Mouse (Mus musculus): ENCODE measurements around the gene Zfp704. TPM values are rescaled to one million over a fixed set of nuclear protein-coding genes. Genes with fewer than 3 reads are reported as not detected.

Zfp704 gene
- polyA plus RNA-seq, 1 experiment from 2014 or later, result 9.2 TPM

DNA sequence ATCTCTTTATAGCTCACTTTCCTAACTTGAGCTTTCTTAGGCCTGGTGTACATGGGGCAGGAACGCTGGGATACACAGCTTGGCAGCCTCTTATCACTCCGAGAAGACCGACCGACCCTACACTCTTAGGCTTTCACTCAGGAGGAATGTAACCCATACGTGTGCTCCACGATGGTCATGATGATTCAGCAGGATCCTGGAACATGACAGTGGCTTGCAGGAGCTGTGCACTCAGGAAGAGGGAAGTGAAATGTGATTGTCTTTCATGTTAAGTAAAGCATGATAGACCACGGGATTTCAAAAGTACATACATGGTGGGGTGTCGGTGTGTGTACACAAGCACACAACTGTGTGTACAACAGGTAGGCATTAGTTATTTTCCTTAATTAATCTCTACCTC is 94.4 kb downstream of the Zfp704 start:
- no peak overlapping the region for H3K4me2 ChIP-seq (ENCODE audit: low read length)
- H3K27ac ChIP-seq (replicated peaks in 1 of 2; ENCODE audit: control insufficient read depth in 1 of 2, insufficient read depth in 1 of 2, low read depth in 2 of 2, low read length in 2 of 2), result no peak overlapping the region; a peak in 1 of 4 replicates
- H3K4me1 ChIP-seq (ENCODE audit: control insufficient read depth in 2 of 2, insufficient read depth in 2 of 2, low read length in 2 of 2), result peaks cover 18 to 44% of the 10 kb centered on the region in 2 experiments
- 26% methylated on average over 8 of the region's 8 CpGs for WGBS
- H3K4me3 ChIP-seq (ENCODE audit: control insufficient read depth in 1 of 2, insufficient read depth in 1 of 2, low read depth in 1 of 2, low read length in 2 of 2), result no peak overlapping the region
- ATAC-seq (ENCODE audit: insufficient number of reproducible peaks, insufficient read depth, low FRiP score, low read depth), result no peak
- no peaks in the 10 kb centered on the region for H3K36me3 ChIP-seq (ENCODE audit: control insufficient read depth, insufficient read depth, low read length)
- no peaks in the 10 kb centered on the region for H3K9me3 ChIP-seq (ENCODE audit: control insufficient read depth, low read length)
- H3K9ac ChIP-seq (ENCODE audit: low read length), result no peak overlapping the region; the same call in 1 of the 2 replicates
- H3K27me3 ChIP-seq (ENCODE audit: control insufficient read depth, insufficient read depth, low read length), result no peaks in the 10 kb centered on the region

DNA sequence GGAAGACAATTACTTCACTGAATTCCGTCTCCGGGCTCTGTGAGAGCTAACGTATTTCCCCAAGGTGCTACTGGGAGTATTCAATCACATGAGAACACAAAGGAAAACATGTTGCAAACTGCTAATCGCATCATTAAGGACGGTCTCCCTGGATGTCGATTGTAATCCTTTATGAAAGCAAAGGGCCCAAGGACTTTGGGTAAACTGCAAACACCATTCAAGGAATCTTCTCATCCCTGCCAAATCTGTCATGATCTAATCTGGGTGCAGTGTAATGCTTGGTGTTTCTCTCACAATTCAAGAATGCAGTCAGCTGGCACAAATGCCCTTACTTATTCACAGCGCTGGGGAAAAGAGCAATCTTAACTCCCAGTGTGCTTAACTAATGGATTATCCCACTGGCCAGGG is 96.2 kb downstream of the Zfp704 start:
- Histone ChIP-seq H3K9ac (ENCODE audit: low read length) (no peak overlapping the region), H3K9me3 (ENCODE audit: control insufficient read depth, low read length) (no peaks in the 10 kb centered on the region), H3K4me3 (ENCODE audit: control insufficient read depth in 1 of 2, insufficient read depth in 1 of 2, low read depth in 1 of 2, low read length in 2 of 2) (no peak overlapping the region), H3K27ac (replicated peaks in 1 of 2; ENCODE audit: control insufficient read depth in 1 of 2, insufficient read depth in 1 of 2, low read depth in 2 of 2, low read length in 2 of 2) (no peak overlapping the region), H3K36me3 (ENCODE audit: control insufficient read depth, insufficient read depth, low read length) (no peaks in the 10 kb centered on the region), H3K4me2 (ENCODE audit: low read length) (no peak overlapping the region), H3K4me1 (ENCODE audit: control insufficient read depth in 2 of 2, insufficient read depth in 2 of 2, low read length in 2 of 2) (peaks cover 10 to 32% of the 10 kb centered on the region in 2 experiments), H3K27me3 (ENCODE audit: control insufficient read depth, insufficient read depth, low read length) (no peaks in the 10 kb centered on the region)
- no peak for ATAC-seq (ENCODE audit: insufficient number of reproducible peaks, insufficient read depth, low FRiP score, low read depth)
- WGBS, result 66% methylated on average over 7 of the region's 7 CpGs

DNA sequence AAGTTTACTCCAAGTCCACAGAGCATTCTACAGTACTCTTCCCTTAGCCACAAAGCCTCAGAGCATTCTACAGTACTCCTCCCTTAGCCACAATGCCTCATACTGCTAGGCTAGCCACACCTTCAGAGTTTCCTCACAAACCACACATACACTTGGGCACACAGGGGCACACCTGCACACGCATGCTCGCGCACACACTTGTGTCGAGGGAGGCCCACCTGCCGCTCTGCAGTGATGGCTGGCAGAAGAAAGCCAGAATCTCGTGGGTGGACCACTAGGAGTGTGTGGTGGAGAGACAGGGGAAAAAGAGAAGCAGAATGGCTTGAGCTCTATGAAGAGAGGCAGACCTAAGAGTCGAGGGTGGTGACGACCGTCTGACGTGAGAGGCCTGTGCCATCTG is 97.7 kb downstream of the Zfp704 start:
- H3K9me3 ChIP-seq (ENCODE audit: control insufficient read depth, low read length), result no peaks in the 10 kb centered on the region
- H3K4me1 ChIP-seq (ENCODE audit: control insufficient read depth in 2 of 2, insufficient read depth in 2 of 2, low read length in 2 of 2), result peaks cover 7 to 25% of the 10 kb centered on the region in 2 experiments
- no peak for ATAC-seq (ENCODE audit: insufficient number of reproducible peaks, insufficient read depth, low FRiP score, low read depth)
- H3K36me3 ChIP-seq (ENCODE audit: control insufficient read depth, insufficient read depth, low read length), result no peaks in the 10 kb centered on the region
- no peak overlapping the region for H3K4me3 ChIP-seq (ENCODE audit: control insufficient read depth in 1 of 2, insufficient read depth in 1 of 2, low read depth in 1 of 2, low read length in 2 of 2)
- H3K27ac ChIP-seq (replicated peaks in 1 of 2; ENCODE audit: control insufficient read depth in 1 of 2, insufficient read depth in 1 of 2, low read depth in 2 of 2, low read length in 2 of 2), result no peak overlapping the region
- H3K27me3 ChIP-seq (ENCODE audit: control insufficient read depth, insufficient read depth, low read length), result no peaks in the 10 kb centered on the region
- WGBS, result 85% methylated on average over 10 of the region's 10 CpGs
- H3K9ac ChIP-seq (ENCODE audit: low read length), result no peak overlapping the region
- no peak overlapping the region for H3K4me2 ChIP-seq (ENCODE audit: low read length)

DNA sequence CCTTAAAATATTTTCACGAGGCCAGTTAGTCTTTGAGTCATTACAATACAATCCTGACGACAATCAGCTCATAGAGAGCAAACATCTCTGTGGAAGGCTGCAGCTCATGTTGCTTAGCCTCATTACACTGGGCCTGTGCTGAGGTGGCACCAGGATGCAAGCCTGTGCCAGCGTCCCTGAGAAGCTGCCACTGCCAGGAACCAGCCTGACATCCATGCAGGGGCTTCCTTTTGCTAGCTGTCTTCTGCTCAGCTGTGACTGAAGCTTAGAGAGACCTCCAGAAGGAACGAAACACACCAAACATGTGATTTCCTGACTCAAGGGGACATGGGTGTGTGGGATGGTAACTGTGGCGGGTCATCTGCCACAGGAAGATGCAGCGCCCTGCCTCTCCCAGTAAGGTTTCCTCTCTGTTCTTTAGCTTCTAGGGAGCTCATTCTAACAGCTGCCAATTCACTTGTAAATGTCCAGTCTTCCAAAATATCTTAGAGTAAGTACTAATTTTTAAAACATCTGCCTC is 104.1 kb downstream of the Zfp704 start:
- H3K4me1 ChIP-seq (ENCODE audit: control insufficient read depth in 2 of 2, insufficient read depth in 2 of 2, low read length in 2 of 2), result peaks cover 11 to 30% of the 10 kb centered on the region in 2 experiments
- H3K4me3 ChIP-seq (ENCODE audit: control insufficient read depth in 1 of 2, insufficient read depth in 1 of 2, low read depth in 1 of 2, low read length in 2 of 2), result no peak overlapping the region
- no peaks in the 10 kb centered on the region for H3K36me3 ChIP-seq (ENCODE audit: control insufficient read depth, insufficient read depth, low read length)
- no peak overlapping the region for H3K4me2 ChIP-seq (ENCODE audit: low read length)
- no peak overlapping the region for H3K9ac ChIP-seq (ENCODE audit: low read length)
- 0 out of 4 replicates have a peak overlapping the region, but pooled peaks of 1 of the 2 experiments have one; percentile 17 for H3K27ac ChIP-seq (replicated peaks in 1 of 2; ENCODE audit: control insufficient read depth in 1 of 2, insufficient read depth in 1 of 2, low read depth in 2 of 2, low read length in 2 of 2)
- H3K27me3 ChIP-seq (ENCODE audit: control insufficient read depth, insufficient read depth, low read length), result no peaks in the 10 kb centered on the region
- WGBS, result 68% methylated on average over 6 of the region's 6 CpGs
- H3K9me3 ChIP-seq (ENCODE audit: control insufficient read depth, low read length), result no peaks in the 10 kb centered on the region
- ATAC-seq (ENCODE audit: insufficient number of reproducible peaks, insufficient read depth, low FRiP score, low read depth), result no peak

DNA sequence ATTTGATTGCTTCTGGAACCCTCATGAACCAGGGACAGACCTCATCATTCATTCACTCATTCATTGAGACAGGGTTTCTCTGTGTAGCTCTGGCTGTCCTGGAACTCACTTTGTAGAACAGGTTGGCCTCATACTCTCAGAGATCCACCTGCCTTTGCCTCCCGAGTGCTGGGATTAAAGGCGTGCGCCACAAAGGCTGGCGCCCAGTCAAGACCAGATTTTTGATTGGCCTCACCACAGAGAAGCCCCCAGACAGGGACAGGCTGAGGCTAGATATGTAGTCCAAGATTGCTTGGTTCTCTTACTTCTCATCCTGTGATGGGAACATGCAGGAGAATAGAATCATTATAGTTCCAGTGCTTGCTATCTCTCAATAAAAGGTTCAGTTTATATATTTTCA is 105.5 kb downstream of the Zfp704 start:
- no peaks in the 10 kb centered on the region for H3K9me3 ChIP-seq (ENCODE audit: control insufficient read depth, low read length)
- WGBS, result 90% methylated on average over 4 of the region's 4 CpGs

DNA sequence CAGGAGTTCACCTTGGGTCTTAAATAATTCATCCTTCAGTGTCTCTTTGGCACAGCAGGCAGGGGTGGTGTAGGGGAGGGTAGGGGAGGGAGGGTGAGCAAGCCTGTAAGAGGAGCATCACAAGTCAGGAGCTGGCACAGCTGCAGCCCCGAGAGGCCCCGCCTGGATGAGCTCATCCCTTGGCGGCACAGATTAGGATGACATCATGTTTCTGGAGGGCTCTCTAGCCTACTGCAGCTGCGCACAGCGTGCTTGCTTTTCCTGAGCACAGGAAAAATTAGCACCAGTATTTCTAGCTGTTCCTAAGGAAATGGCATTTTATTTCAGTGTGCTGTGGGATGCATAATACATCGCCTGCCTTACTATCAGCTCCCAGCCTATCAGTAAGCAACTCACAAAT is 109.2 kb downstream of the Zfp704 start:
- ATAC-seq (ENCODE audit: insufficient number of reproducible peaks, insufficient read depth, low FRiP score, low read depth), result peak; percentile 94
- Histone ChIP-seq H3K27ac (replicated peaks in 1 of 2; ENCODE audit: control insufficient read depth in 1 of 2, insufficient read depth in 1 of 2, low read depth in 2 of 2, low read length in 2 of 2) (peak overlapping the region; percentile 73 to 94), H3K4me3 (ENCODE audit: control insufficient read depth in 1 of 2, insufficient read depth in 1 of 2, low read depth in 1 of 2, low read length in 2 of 2) (no peak overlapping the region), H3K27me3 (ENCODE audit: control insufficient read depth, insufficient read depth, low read length) (no peaks in the 10 kb centered on the region), H3K36me3 (ENCODE audit: control insufficient read depth, insufficient read depth, low read length) (no peaks in the 10 kb centered on the region), H3K9ac (ENCODE audit: low read length) (peak overlapping the region; percentile 61), H3K9me3 (ENCODE audit: control insufficient read depth, low read length) (no peaks in the 10 kb centered on the region), H3K4me2 (ENCODE audit: low read length) (peak overlapping the region; percentile 46), H3K4me1 (ENCODE audit: control insufficient read depth in 2 of 2, insufficient read depth in 2 of 2, low read length in 2 of 2) (peaks cover 34 to 67% of the 10 kb centered on the region in 2 experiments)
- WGBS, result 2% methylated on average over 6 of the region's 6 CpGs

More for the DNA sequence above, 105.5 kb downstream of the Zfp704 start:
- ATAC-seq (ENCODE audit: insufficient number of reproducible peaks, insufficient read depth, low FRiP score, low read depth), result no peak
- Histone ChIP-seq H3K27ac (replicated peaks in 1 of 2; ENCODE audit: control insufficient read depth in 1 of 2, insufficient read depth in 1 of 2, low read depth in 2 of 2, low read length in 2 of 2) (no peak overlapping the region), H3K9ac (ENCODE audit: low read length) (no peak overlapping the region), H3K27me3 (ENCODE audit: control insufficient read depth, insufficient read depth, low read length) (no peaks in the 10 kb centered on the region), H3K36me3 (ENCODE audit: control insufficient read depth, insufficient read depth, low read length) (no peaks in the 10 kb centered on the region), H3K4me2 (ENCODE audit: low read length) (no peak overlapping the region), H3K4me1 (ENCODE audit: control insufficient read depth in 2 of 2, insufficient read depth in 2 of 2, low read length in 2 of 2) (peaks cover 19 to 41% of the 10 kb centered on the region in 2 experiments), H3K4me3 (ENCODE audit: control insufficient read depth in 1 of 2, insufficient read depth in 1 of 2, low read depth in 1 of 2, low read length in 2 of 2) (no peak overlapping the region)

DNA sequence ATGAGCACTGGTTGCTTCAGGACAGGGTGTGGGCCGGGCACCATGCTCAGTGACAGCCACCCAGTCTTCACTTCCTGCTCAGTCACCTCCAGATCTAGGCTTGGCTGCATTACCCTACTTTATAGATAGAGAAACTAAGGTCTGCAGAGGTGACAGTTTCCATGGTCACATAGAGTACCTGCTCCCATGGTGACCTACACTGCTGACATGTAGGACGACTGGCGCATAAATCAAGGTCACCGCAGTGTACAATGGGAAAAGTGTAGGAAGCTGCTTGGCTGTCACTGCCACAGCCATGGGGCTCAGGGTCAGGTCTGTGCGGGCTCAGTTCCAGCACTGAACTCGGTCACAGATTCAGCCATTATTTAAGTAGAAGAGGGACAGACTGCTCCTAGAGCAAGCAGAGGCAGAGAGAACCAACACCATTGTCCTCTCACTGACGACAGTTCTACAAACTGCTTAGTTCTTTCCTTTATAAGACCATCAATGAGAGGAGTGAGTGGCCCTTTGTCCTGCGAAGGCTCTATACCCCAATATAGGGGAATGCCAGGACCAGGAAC is 109.8 kb downstream of the Zfp704 start:
- no peak overlapping the region for H3K4me3 ChIP-seq (ENCODE audit: control insufficient read depth in 1 of 2, insufficient read depth in 1 of 2, low read depth in 1 of 2, low read length in 2 of 2)
- peak overlapping the region; percentile 56 for H3K9ac ChIP-seq (ENCODE audit: low read length)
- H3K9me3 ChIP-seq (ENCODE audit: control insufficient read depth, low read length), result no peaks in the 10 kb centered on the region
- H3K27ac ChIP-seq (replicated peaks in 1 of 2; ENCODE audit: control insufficient read depth in 1 of 2, insufficient read depth in 1 of 2, low read depth in 2 of 2, low read length in 2 of 2), result peak overlapping the region; percentile 94 to 95
- H3K4me1 ChIP-seq (ENCODE audit: control insufficient read depth in 2 of 2, insufficient read depth in 2 of 2, low read length in 2 of 2), result peaks cover 33 to 68% of the 10 kb centered on the region in 2 experiments
- no peaks in the 10 kb centered on the region for H3K27me3 ChIP-seq (ENCODE audit: control insufficient read depth, insufficient read depth, low read length)
- H3K4me2 ChIP-seq (ENCODE audit: low read length), result peak overlapping the region; percentile 46
- WGBS, result 34% methylated on average over 8 of the region's 8 CpGs
- ATAC-seq (ENCODE audit: insufficient number of reproducible peaks, insufficient read depth, low FRiP score, low read depth), result 0 out of 2 replicates have a peak, but pooled peaks have one; percentile 32
- no peaks in the 10 kb centered on the region for H3K36me3 ChIP-seq (ENCODE audit: control insufficient read depth, insufficient read depth, low read length)

DNA sequence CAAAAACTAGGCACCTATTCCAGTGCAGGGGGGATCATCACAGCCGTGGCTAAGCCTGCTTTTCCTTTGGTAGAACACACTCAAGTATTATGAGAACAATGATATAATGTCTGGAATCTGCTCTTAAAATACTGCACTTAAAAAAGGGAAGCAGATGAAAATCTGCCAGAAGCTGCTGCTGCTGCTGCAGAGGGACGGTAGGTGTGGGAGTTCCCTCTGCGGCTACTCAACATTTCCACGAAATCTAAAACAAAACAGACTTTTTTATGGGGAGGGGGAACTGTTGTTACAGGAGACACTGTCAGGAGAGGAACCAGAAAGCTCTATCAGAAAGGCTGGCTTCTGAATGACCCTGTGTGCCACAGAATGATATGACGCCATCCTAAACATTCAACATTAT is 110.4 kb downstream of the Zfp704 start:
- peak overlapping the region; percentile 94 to 95 for H3K27ac ChIP-seq (replicated peaks in 1 of 2; ENCODE audit: control insufficient read depth in 1 of 2, insufficient read depth in 1 of 2, low read depth in 2 of 2, low read length in 2 of 2)
- no peaks in the 10 kb centered on the region for H3K27me3 ChIP-seq (ENCODE audit: control insufficient read depth, insufficient read depth, low read length)
- H3K4me2 ChIP-seq (ENCODE audit: low read length), result peak overlapping the region; percentile 46
- no peaks in the 10 kb centered on the region for H3K36me3 ChIP-seq (ENCODE audit: control insufficient read depth, insufficient read depth, low read length)
- peak overlapping the region; percentile 56 for H3K9ac ChIP-seq (ENCODE audit: low read length)
- ATAC-seq (ENCODE audit: insufficient number of reproducible peaks, insufficient read depth, low FRiP score, low read depth), result no peak
- H3K4me3 ChIP-seq (ENCODE audit: control insufficient read depth in 1 of 2, insufficient read depth in 1 of 2, low read depth in 1 of 2, low read length in 2 of 2), result no peak overlapping the region
- peaks cover 33 to 66% of the 10 kb centered on the region in 2 experiments for H3K4me1 ChIP-seq (ENCODE audit: control insufficient read depth in 2 of 2, insufficient read depth in 2 of 2, low read length in 2 of 2)
- 25% methylated on average over 5 of the region's 5 CpGs for whole genome bisulfite sequencing
- H3K9me3 ChIP-seq (ENCODE audit: control insufficient read depth, low read length), result no peaks in the 10 kb centered on the region

Measured in heart, embryonic 14.5 days (tissue).